Mouse (Mus musculus) macrophage (primary cell): ENCODE measurements around the gene Actrt2. TPM values are rescaled to one million over a fixed set of nuclear protein-coding genes. Genes with fewer than 3 reads are reported as not detected.

ENCODE experiments used
- H3K27ac ChIP-seq: fragments of 350-480 bp; formaldehyde crosslinking; 2 replicates; pipeline ENCODE4 v1.9.0; 2021
- H3K36me3 ChIP-seq: fragments of 350-480 bp; formaldehyde crosslinking; 2 replicates; pipeline ENCODE4 v1.9.0; 2021; ENCODE audit errors: inconsistent target
- H3K4me3 ChIP-seq: fragments of 350-480 bp; formaldehyde crosslinking; 2 replicates; pipeline ENCODE4 v1.9.0; 2021; ENCODE audit errors: inconsistent target
- H3K79me2 ChIP-seq: fragments of 350-480 bp; formaldehyde crosslinking; 2 replicates; pipeline ENCODE4 v1.9.0; 2021; ENCODE audit errors: inconsistent target
- WGBS: methylation state at CpG from one replicate; pipeline ENCODE4 v1.1.7; 2026; ENCODE audit warnings: inconsistent platforms; ENCODE audit not compliant: missing documents; 5-methylcytosine and 5-hydroxymethylcytosine counted together
- polyA plus RNA-seq: library from polyadenylated mRNA; stranded (reverse); fragments of 250-400 nt; gene quantifications from 3 replicates; pipeline ENCODE4 v1.2.4, GENCODE M21; 2018; ENCODE audit warnings: inconsistent platforms

Gene Actrt2
- polyA plus RNA-seq, 1 experiment from 2014 or later: not detected

GRCm38 (mm10) chr4:154671232-154671912 lies 3.7 kb upstream of the Actrt2 start:
- no peak overlapping the region for H3K4me3 ChIP-seq
- no peaks in the 10 kb centered on the region for H3K79me2 ChIP-seq
- H3K27ac ChIP-seq: no peak overlapping the region
- WGBS: 84% methylated on average over 8 of the region's 8 CpGs
- no peaks in the 10 kb centered on the region for H3K36me3 ChIP-seq

GRCm38 (mm10) chr4:154662681-154663215 lies 4.9 kb downstream of the Actrt2 start:
- no peaks in the 10 kb centered on the region for H3K79me2 ChIP-seq
- no peak overlapping the region for H3K4me3 ChIP-seq
- no peak overlapping the region for H3K27ac ChIP-seq
- WGBS: 86% methylated on average over 12 of the region's 12 CpGs
- no peaks in the 10 kb centered on the region for H3K36me3 ChIP-seq

GRCm38 (mm10) chr4:154661256-154661655 lies 6.4 kb downstream of the Actrt2 start:
- Histone ChIP-seq H3K79me2 (no peaks in the 10 kb centered on the region), H3K4me3 (no peak overlapping the region), H3K36me3 (no peaks in the 10 kb centered on the region), H3K27ac (no peak overlapping the region)
- 82% methylated on average over 6 of the region's 6 CpGs for WGBS

- H3K27ac ChIP-seq: no peak overlapping the region
- no peaks in the 10 kb centered on the region for H3K36me3 ChIP-seq
- H3K4me3 ChIP-seq: no peak overlapping the region
- no peaks in the 10 kb centered on the region for H3K79me2 ChIP-seq
Measured at GRCm38 (mm10) chr4:154660025-154660424, 7.6 kb downstream of the Actrt2 start.

GRCm38 (mm10) chr4:154655134-154655910 lies 12.3 kb downstream of the Actrt2 start:
- no peak overlapping the region for H3K27ac ChIP-seq

GRCm38 (mm10) chr4:154652494-154652893 lies 15.2 kb downstream of the Actrt2 start:
- Histone ChIP-seq H3K79me2 (no peaks in the 10 kb centered on the region), H3K27ac (no peak overlapping the region), H3K4me3 (no peak overlapping the region), H3K36me3 (no peaks in the 10 kb centered on the region)
- WGBS: 67% methylated on average over 5 of the region's 5 CpGs

More at GRCm38 (mm10) chr4:154655134-154655910, 12.3 kb downstream of the Actrt2 start:
- H3K79me2 ChIP-seq: no peaks in the 10 kb centered on the region
- H3K4me3 ChIP-seq: no peak overlapping the region
- no peaks in the 10 kb centered on the region for H3K36me3 ChIP-seq
- 90% methylated on average over 15 of the region's 15 CpGs for WGBS

- no peaks in the 10 kb centered on the region for H3K36me3 ChIP-seq
- H3K27ac ChIP-seq: no peak overlapping the region
- WGBS: 93% methylated on average over 19 of the region's 19 CpGs
- no peaks in the 10 kb centered on the region for H3K79me2 ChIP-seq
- H3K4me3 ChIP-seq: no peak overlapping the region
Measured at GRCm38 (mm10) chr4:154649083-154649747, 18.5 kb downstream of the Actrt2 start.

- WGBS: 77% methylated on average over 5 of the region's 6 CpGs
- H3K4me3 ChIP-seq: no peak overlapping the region
- H3K79me2 ChIP-seq: no peaks in the 10 kb centered on the region
- no peak overlapping the region for H3K27ac ChIP-seq
- H3K36me3 ChIP-seq: no peaks in the 10 kb centered on the region
Measured at GRCm38 (mm10) chr4:154642496-154642895, 25.2 kb downstream of the Actrt2 start.

- WGBS: 61% methylated on average over 28 of the region's 32 CpGs
- no peaks in the 10 kb centered on the region for H3K36me3 ChIP-seq
- no peaks in the 10 kb centered on the region for H3K79me2 ChIP-seq
- no peak overlapping the region for H3K4me3 ChIP-seq
- no peak overlapping the region for H3K27ac ChIP-seq
Measured at GRCm38 (mm10) chr4:154641296-154642110, 26.2 kb downstream of the Actrt2 start.

- Histone ChIP-seq H3K79me2 (no peaks in the 10 kb centered on the region), H3K27ac (no peak overlapping the region), H3K4me3 (no peak overlapping the region), H3K36me3 (no peaks in the 10 kb centered on the region)
- WGBS: 64% methylated on average over 20 of the region's 20 CpGs
Measured at GRCm38 (mm10) chr4:154640443-154641295, 27.0 kb downstream of the Actrt2 start.

- 87% methylated on average over 13 of the region's 13 CpGs for WGBS
- Histone ChIP-seq H3K36me3 (no peaks in the 10 kb centered on the region), H3K79me2 (no peaks in the 10 kb centered on the region), H3K27ac (no peak overlapping the region), H3K4me3 (no peak overlapping the region)
Measured at GRCm38 (mm10) chr4:154639591-154640442, 27.9 kb downstream of the Actrt2 start.

GRCm38 (mm10) chr4:154639126-154639525 lies 28.5 kb downstream of the Actrt2 start:
- 73% methylated on average over 7 of the region's 7 CpGs for WGBS
- no peak overlapping the region for H3K4me3 ChIP-seq

More at GRCm38 (mm10) chr4:154639126-154639525, 28.5 kb downstream of the Actrt2 start:
- Histone ChIP-seq H3K79me2 (no peaks in the 10 kb centered on the region), H3K27ac (no peak overlapping the region), H3K36me3 (no peaks in the 10 kb centered on the region)
